Mouse (Mus musculus) mouse embryonic stem cell (cell line): ENCODE data around the gene Gm3755.
"Not testable (repeated sequence)": the region's sequence is repeated elsewhere in the genome, so short reads cannot be mapped to it uniquely, and the experiment has no call there.

ENCODE experiments used
- in situ Hi-C, 2 experiments: fragments of 300-500 bp; cut with MboI; formaldehyde crosslinking; loops; 1 replicate in 1 of 2; 3 replicates in 1 of 2; pipeline ENCODE4 v1.14.3; 2019 to 2020; ENCODE audit warnings: low sequenced_read_pairs in 2 of 2, low pct_unique_long_range_greater_than_20kb in 1 of 2, mixed read lengths in 1 of 2; ENCODE audit not compliant: unreplicated experiment in 1 of 2

Gene Gm3755

GRCm38 (mm10) chr14:7450817-7451216 lies at the start of gene Gm3755:
Gm3755 (minus strand) TSS chr14:7450917.
- in situ Hi-C loops = not testable (repeated sequence)

- in situ Hi-C loops = not testable (repeated sequence)
These were observed 38.0 kb upstream of the Gm3755 start for GRCm38 (mm10) chr14:7488731-7489130.

- in situ Hi-C loops = not testable (repeated sequence)
These were observed 32.9 kb upstream of the Gm3755 start, which contains the start of gene Gm3752 for GRCm38 (mm10) chr14:7483662-7484061. Gm3752 (minus strand) TSS chr14:7483762.

DNA sequence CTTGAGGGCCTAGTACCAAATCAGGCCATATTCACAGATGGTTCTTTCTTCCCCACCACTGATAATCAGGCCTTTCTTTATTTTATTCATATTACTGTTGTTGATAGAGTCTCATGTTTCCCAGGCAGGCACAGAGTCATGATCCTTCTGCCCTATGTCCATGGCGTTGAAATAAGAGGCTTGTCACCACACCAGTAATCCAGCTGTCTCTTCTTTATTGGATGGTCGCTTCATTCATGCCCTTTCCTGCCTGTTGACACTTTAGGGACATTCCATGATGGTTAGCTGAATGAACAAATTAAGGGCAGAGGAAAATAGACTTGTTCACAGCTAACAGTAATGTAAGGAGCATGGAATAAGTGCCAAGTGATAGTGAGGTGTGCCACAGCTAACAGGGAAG lies 28.2 kb downstream of the Gm3755 start:
- in situ Hi-C loops = not testable (repeated sequence)
